Mouse (Mus musculus): ENCODE results near the gene Ubxn7. TPM values are rescaled to one million over a fixed set of nuclear protein-coding genes. Genes with fewer than 3 reads are reported as not detected.

Ubxn7 gene
- polyA plus RNA-seq, 2 experiments: 18.6 to 23.7 TPM

GRCm38 (mm10) chr16:32311970-32312369 is 20.1 kb upstream of the Ubxn7 start:
- no peak for ATAC-seq (ENCODE audit: low FRiP score, low read depth)
- no peak for DNase-seq (ENCODE audit: low spot score)
- Histone ChIP-seq H3K4me2 (replicated peaks; ENCODE audit: low read depth, low read length, severe bottlenecking) (no peak overlapping the region), H3K27ac (replicated peaks; ENCODE audit: low read depth, low read length) (no peak overlapping the region), H3K4me3 (replicated peaks; ENCODE audit: low read length) (no peak overlapping the region), H3K4me1 (ENCODE audit: control insufficient read depth, insufficient read depth, low read length) (no peaks in the 10 kb centered on the region), H3K9me3 (ENCODE audit: control insufficient read depth, low read length) (no peaks in the 10 kb centered on the region), H3K9ac (ENCODE audit: low read depth, low read length, severe bottlenecking) (no peak overlapping the region), H3K36me3 (ENCODE audit: control insufficient read depth, insufficient read depth, low read length) (no peaks in the 10 kb centered on the region), H3K27me3 (ENCODE audit: control insufficient read depth, insufficient read depth, low read length) (no peaks in the 10 kb centered on the region)
- 61% methylated on average over 4 of the region's 4 CpGs for WGBS
- TF ChIP-seq POLR2A (IDR thresholded peaks at IDR 0.05; ENCODE audit: borderline replicate concordance, extremely low read depth, insufficient read depth, insufficient read length): no peak

GRCm38 (mm10) chr16:32312386-32312785 is 19.7 kb upstream of the Ubxn7 start:
- ATAC-seq (ENCODE audit: low FRiP score, low read depth): no peak
- Histone ChIP-seq H3K9ac (ENCODE audit: low read depth, low read length, severe bottlenecking) (no peak overlapping the region), H3K27me3 (ENCODE audit: control insufficient read depth, insufficient read depth, low read length) (no peaks in the 10 kb centered on the region), H3K4me1 (ENCODE audit: control insufficient read depth, insufficient read depth, low read length) (no peaks in the 10 kb centered on the region), H3K4me2 (replicated peaks; ENCODE audit: low read depth, low read length, severe bottlenecking) (no peak overlapping the region), H3K36me3 (ENCODE audit: control insufficient read depth, insufficient read depth, low read length) (no peaks in the 10 kb centered on the region), H3K27ac (replicated peaks; ENCODE audit: low read depth, low read length) (no peak overlapping the region), H3K4me3 (replicated peaks; ENCODE audit: low read length) (no peak overlapping the region), H3K9me3 (ENCODE audit: control insufficient read depth, low read length) (no peaks in the 10 kb centered on the region)
- no peak for TF ChIP-seq POLR2A (IDR thresholded peaks at IDR 0.05; ENCODE audit: borderline replicate concordance, extremely low read depth, insufficient read depth, insufficient read length)
- WGBS: 25% methylated on average over 5 of the region's 5 CpGs
- no peak for DNase-seq (ENCODE audit: low spot score)

GRCm38 (mm10) chr16:32312859-32313258 is 19.2 kb upstream of the Ubxn7 start:
- H3K27ac ChIP-seq (replicated peaks; ENCODE audit: low read depth, low read length): no peak overlapping the region
- no peak for ATAC-seq (ENCODE audit: low FRiP score, low read depth)
- TF ChIP-seq POLR2A (IDR thresholded peaks at IDR 0.05; ENCODE audit: borderline replicate concordance, extremely low read depth, insufficient read depth, insufficient read length): no peak
- no peak overlapping the region for H3K4me2 ChIP-seq (replicated peaks; ENCODE audit: low read depth, low read length, severe bottlenecking)
- no peaks in the 10 kb centered on the region for H3K36me3 ChIP-seq (ENCODE audit: control insufficient read depth, insufficient read depth, low read length)
- no peaks in the 10 kb centered on the region for H3K27me3 ChIP-seq (ENCODE audit: control insufficient read depth, insufficient read depth, low read length)
- no peak overlapping the region for H3K9ac ChIP-seq (ENCODE audit: low read depth, low read length, severe bottlenecking)
- no peak overlapping the region for H3K4me3 ChIP-seq (replicated peaks; ENCODE audit: low read length)
- no peaks in the 10 kb centered on the region for H3K9me3 ChIP-seq (ENCODE audit: control insufficient read depth, low read length)
- 46% methylated on average over 4 of the region's 4 CpGs for WGBS
- no peak for DNase-seq (ENCODE audit: low spot score)
- no peaks in the 10 kb centered on the region for H3K4me1 ChIP-seq (ENCODE audit: control insufficient read depth, insufficient read depth, low read length)

- TF ChIP-seq POLR2A (IDR thresholded peaks at IDR 0.05; ENCODE audit: borderline replicate concordance, extremely low read depth, insufficient read depth, insufficient read length): no peak
- Histone ChIP-seq H3K4me1 (ENCODE audit: control insufficient read depth, insufficient read depth, low read length) (no peaks in the 10 kb centered on the region), H3K4me2 (replicated peaks; ENCODE audit: low read depth, low read length, severe bottlenecking) (no peak overlapping the region), H3K9ac (ENCODE audit: low read depth, low read length, severe bottlenecking) (no peak overlapping the region), H3K27ac (replicated peaks; ENCODE audit: low read depth, low read length) (no peak overlapping the region), H3K27me3 (ENCODE audit: control insufficient read depth, insufficient read depth, low read length) (no peaks in the 10 kb centered on the region), H3K4me3 (replicated peaks; ENCODE audit: low read length) (no peak overlapping the region), H3K36me3 (ENCODE audit: control insufficient read depth, insufficient read depth, low read length) (no peaks in the 10 kb centered on the region), H3K9me3 (ENCODE audit: control insufficient read depth, low read length) (no peaks in the 10 kb centered on the region)
- no peak for ATAC-seq (ENCODE audit: low FRiP score, low read depth)
- 12% methylated on average over 2 of the region's 2 CpGs for WGBS
- DNase-seq (ENCODE audit: low spot score): no peak
Measured at GRCm38 (mm10) chr16:32316601-32317000, 15.5 kb upstream of the Ubxn7 start.

GRCm38 (mm10) chr16:32323953-32324352 is 8.1 kb upstream of the Ubxn7 start:
- H3K4me2 ChIP-seq (replicated peaks; ENCODE audit: low read depth, low read length, severe bottlenecking): no peak overlapping the region
- no peak overlapping the region for H3K9ac ChIP-seq (ENCODE audit: low read depth, low read length, severe bottlenecking)
- no peaks in the 10 kb centered on the region for H3K9me3 ChIP-seq (ENCODE audit: control insufficient read depth, low read length)
- WGBS: 27% methylated on average over 7 of the region's 7 CpGs
- no peaks in the 10 kb centered on the region for H3K27me3 ChIP-seq (ENCODE audit: control insufficient read depth, insufficient read depth, low read length)
- no peaks in the 10 kb centered on the region for H3K4me1 ChIP-seq (ENCODE audit: control insufficient read depth, insufficient read depth, low read length)
- no peak overlapping the region for H3K27ac ChIP-seq (replicated peaks; ENCODE audit: low read depth, low read length)
- no peaks in the 10 kb centered on the region for H3K36me3 ChIP-seq (ENCODE audit: control insufficient read depth, insufficient read depth, low read length)
- DNase-seq (ENCODE audit: low spot score) (no peak), ATAC-seq (ENCODE audit: low FRiP score, low read depth) (no peak)
- TF ChIP-seq POLR2A (IDR thresholded peaks at IDR 0.05; ENCODE audit: borderline replicate concordance, extremely low read depth, insufficient read depth, insufficient read length): no peak
- H3K4me3 ChIP-seq (replicated peaks; ENCODE audit: low read length): no peak overlapping the region

Data from limb, embryonic 14.5 days (tissue).